Mouse (Mus musculus) hindbrain, postnatal 0 days (tissue): ENCODE measurements around the gene Uqcrc1. TPM values are rescaled to one million over a fixed set of nuclear protein-coding genes. Genes with fewer than 3 reads are reported as not detected.

Experiments
- ATAC-seq: fragments of 200-750 bp; cut with Nextera tagmentation; 2 replicates; pipeline ENCODE4 v1.8.0; 2017; ENCODE audit warnings: mild to moderate bottlenecking, moderate TSS enrichment, moderate library complexity
- DNase-seq: peaks from one replicate; pipeline ENCODE4 v3.0.0-alpha.2; 2015; ENCODE audit warnings: low spot score
- H3K27ac ChIP-seq: fragments of 300-500 bp; sonication (generic); 2 replicates; pipeline ENCODE4 v1.5.1; 2014; ENCODE audit warnings: mild to moderate bottlenecking
- H3K27me3 ChIP-seq: fragments of 300-500 bp; sonication (generic); 2 replicates; pipeline ENCODE4 v1.6.1; 2014; ENCODE audit warnings: low read length, mixed read lengths; ENCODE audit not compliant: insufficient read depth
- H3K36me3 ChIP-seq: fragments of 300-500 bp; sonication (generic); 2 replicates; pipeline ENCODE4 v1.6.1; 2014; ENCODE audit warnings: low read length, mixed read lengths; ENCODE audit not compliant: insufficient read depth
- H3K4me1 ChIP-seq: fragments of 300-500 bp; sonication (generic); 2 replicates; pipeline ENCODE4 v1.6.1; 2014; ENCODE audit warnings: antibody characterized with exemption, low read length, mixed read lengths; ENCODE audit not compliant: insufficient read depth
- H3K4me2 ChIP-seq: fragments of 300-500 bp; sonication (generic); 2 replicates; pipeline ENCODE4 v1.6.1; 2014; ENCODE audit warnings: low read depth, mild to moderate bottlenecking, low read length, moderate library complexity, mixed read lengths
- H3K4me3 ChIP-seq: fragments of 300-500 bp; sonication (generic); 2 replicates; pipeline ENCODE4 v1.5.1; 2014; ENCODE audit warnings: low read length
- H3K9ac ChIP-seq: fragments of 300-500 bp; sonication (generic); replicated peaks from 2 replicates; pipeline ENCODE4 v1.6.1; 2014; ENCODE audit warnings: mild to moderate bottlenecking, low read length, moderate library complexity, mixed read lengths
- H3K9me3 ChIP-seq: fragments of 300-500 bp; sonication (generic); 2 replicates; pipeline ENCODE4 v1.6.1; 2016; ENCODE audit warnings: low read length, mixed read lengths
- CTCF ChIP-seq: IDR thresholded peaks from 2 replicates; pipeline ENCODE4 v1.5.1; 2016; ENCODE audit warnings: antibody characterized with exemption, control low read depth, low read depth
- WGBS: fragments of 180-500 bp; shearing (Covaris S2); extraction: QIAGEN DNeasy Blood & Tissue Kit; methylation state at CpG from one replicate; pipeline ENCODE4 v1.1.7; 2014; 5-methylcytosine and 5-hydroxymethylcytosine counted together
- polyA plus RNA-seq: library from polyadenylated mRNA; unstranded; fragments of >200 nt; fragmentation: Nextera tagmentation; extraction: Ambion mirVana; gene quantifications from 2 replicates; pipeline ENCODE4 v1.2.1, GENCODE M21; 2015
- total RNA-seq: library from RNA; depleted of rRNA; stranded (reverse); fragments of >200 nt; gene quantifications from 2 replicates; pipeline ENCODE4 v1.2.3, GENCODE M21; 2014

Uqcrc1 gene
- total and polyA plus RNA-seq, 2 experiments from 2014 or later, result 483 to 592 TPM

GRCm38 (mm10) chr9:108935991-108936390 lies 442 bp upstream of the Uqcrc1 start:
- H3K9ac ChIP-seq, result no peak overlapping the region

GRCm38 (mm10) chr9:108945111-108945510 lies 8.7 kb downstream of the Uqcrc1 start:
- 87% methylated on average over 9 of the region's 9 CpGs for WGBS
- ATAC-seq (no peak), DNase-seq (no peak)
- Histone ChIP-seq H3K27ac (no peak overlapping the region), H3K9me3 (no peaks in the 10 kb centered on the region), H3K4me3 (no peak overlapping the region), H3K36me3 (peaks cover 76% of the 10 kb centered on the region), H3K4me2 (no peak overlapping the region), H3K4me1 (no peaks in the 10 kb centered on the region), H3K27me3 (no peaks in the 10 kb centered on the region), H3K9ac (no peak overlapping the region)
- no peak for TF ChIP-seq CTCF

More at GRCm38 (mm10) chr9:108935991-108936390, 442 bp upstream of the Uqcrc1 start:
- Histone ChIP-seq H3K4me3 (no peak overlapping the region), H3K27me3 (no peaks in the 10 kb centered on the region), H3K4me1 (peaks cover 4% of the 10 kb centered on the region; the same call in 1 of the 2 replicates), H3K9me3 (no peaks in the 10 kb centered on the region), H3K27ac (no peak overlapping the region), H3K36me3 (peaks cover 20% of the 10 kb centered on the region), H3K4me2 (peak overlapping the region; percentile 27; the same call in 1 of the 2 replicates)
- DNase-seq (no peak), ATAC-seq (0 out of 2 replicates have a peak, but pooled peaks have one; percentile 1)
- 15% methylated on average over 3 of the region's 3 CpGs for WGBS
- no peak for TF ChIP-seq CTCF

- Histone ChIP-seq H3K9ac (no peak overlapping the region), H3K27ac (no peak overlapping the region), H3K4me2 (no peak overlapping the region), H3K27me3 (no peaks in the 10 kb centered on the region), H3K9me3 (no peaks in the 10 kb centered on the region), H3K4me1 (no peaks in the 10 kb centered on the region), H3K4me3 (no peak overlapping the region), H3K36me3 (peaks cover 77% of the 10 kb centered on the region)
- no peak for TF ChIP-seq CTCF
- DNase-seq, result no peak
- no peak for ATAC-seq
- 91% methylated on average over 5 of the region's 5 CpGs for WGBS
These were observed 9.2 kb downstream of the Uqcrc1 start for GRCm38 (mm10) chr9:108945608-108946007.

DNA sequence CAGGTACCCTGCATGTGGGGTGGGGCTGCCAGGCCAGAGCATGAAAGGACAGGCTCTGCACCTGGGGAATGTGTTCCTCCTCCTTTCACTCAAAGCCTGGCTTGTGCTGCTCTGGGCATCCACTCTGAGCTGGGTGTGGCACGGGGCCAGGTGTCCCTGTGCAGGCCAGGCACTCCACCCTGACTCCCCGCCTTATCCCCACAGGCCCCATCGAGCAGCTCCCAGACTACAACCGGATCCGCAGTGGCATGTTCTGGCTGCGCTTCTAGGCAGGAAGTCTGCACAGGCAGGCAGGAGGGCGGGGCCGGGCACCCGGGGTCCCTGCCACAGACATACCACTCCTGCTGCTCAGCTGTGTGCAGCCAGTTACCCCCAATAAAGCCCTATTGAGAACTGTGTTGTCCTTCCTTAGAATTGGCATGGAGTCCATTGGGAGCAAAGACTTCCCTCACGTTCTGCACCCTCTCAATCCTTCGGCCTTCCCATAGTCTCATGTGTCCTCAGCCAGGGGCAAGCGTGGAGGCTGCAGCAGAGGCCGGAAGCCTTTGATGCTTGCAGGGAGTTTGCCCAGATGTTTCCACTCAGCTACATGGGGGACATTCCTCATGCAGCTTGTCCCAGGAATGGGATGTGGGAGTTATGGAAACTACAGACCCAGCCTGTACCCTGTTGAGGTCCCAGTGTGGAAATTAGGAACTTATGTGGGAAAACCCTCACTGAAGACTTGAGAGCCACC lies 13.0 kb downstream of the Uqcrc1 start:
- peak; percentile 25; the same call in 1 of the 2 replicates for ATAC-seq
- WGBS, result 83% methylated on average over 13 of the region's 13 CpGs
- no peak overlapping the region for H3K9ac ChIP-seq
- peaks cover 57% of the 10 kb centered on the region for H3K36me3 ChIP-seq
- no peak overlapping the region for H3K4me2 ChIP-seq
- no peak for TF ChIP-seq CTCF
- H3K27me3 ChIP-seq, result no peaks in the 10 kb centered on the region
- H3K4me3 ChIP-seq, result no peak overlapping the region
- H3K4me1 ChIP-seq, result no peaks in the 10 kb centered on the region
- no peaks in the 10 kb centered on the region for H3K9me3 ChIP-seq
- DNase-seq, result no peak
- no peak overlapping the region for H3K27ac ChIP-seq

GRCm38 (mm10) chr9:108949967-108950728 lies 13.7 kb downstream of the Uqcrc1 start:
- Histone ChIP-seq H3K36me3 (peaks cover 51% of the 10 kb centered on the region), H3K4me3 (no peak overlapping the region), H3K27ac (peak overlapping the region; percentile 22), H3K9ac (no peak overlapping the region), H3K4me2 (no peak overlapping the region), H3K9me3 (no peaks in the 10 kb centered on the region), H3K4me1 (no peaks in the 10 kb centered on the region), H3K27me3 (no peaks in the 10 kb centered on the region)
- ATAC-seq (no peak), DNase-seq (peak; percentile 6)
- 76% methylated on average over 9 of the region's 9 CpGs for WGBS
- no peak for TF ChIP-seq CTCF

DNA sequence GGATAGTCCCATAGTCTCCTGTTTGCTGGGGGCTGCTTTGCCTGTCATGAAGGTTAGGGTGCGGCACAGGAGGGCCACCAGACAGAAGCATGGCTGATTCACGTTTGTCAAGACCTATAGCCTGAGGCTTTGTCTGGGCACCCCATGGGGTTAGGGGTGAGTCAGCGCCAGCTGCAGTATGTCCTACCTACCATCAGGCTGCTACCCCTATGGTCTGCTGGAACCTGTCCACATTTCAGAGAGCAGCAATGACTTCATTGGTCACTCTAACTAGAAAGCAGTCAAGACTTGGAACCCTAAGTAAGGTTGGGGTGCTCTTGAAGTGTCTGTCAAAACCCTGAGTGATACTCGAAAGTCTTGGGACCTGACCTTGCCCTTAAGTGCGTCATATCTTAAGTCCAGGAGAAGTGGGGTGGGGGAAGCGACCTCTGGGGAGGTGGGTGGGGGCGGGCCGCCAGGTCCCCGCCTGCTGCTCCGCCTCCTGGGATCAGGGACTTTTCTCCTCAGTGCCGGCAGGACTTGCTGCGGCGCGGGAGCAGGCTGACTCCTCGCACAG lies 16.7 kb downstream of the Uqcrc1 start, which contains the start of gene Col7a1:
Gene Col7a1 (plus strand): TSS at position 506 of the 556 bp plus-strand sequence.
- Histone ChIP-seq H3K27ac (no peak within 1 kb of the TSS), H3K9ac (no peak within 1 kb of the TSS), H3K36me3 (peaks cover 24% of the 10 kb centered on the region), H3K27me3 (no peaks in the 10 kb centered on the region), H3K9me3 (no peaks in the 10 kb centered on the region), H3K4me1 (no peaks in the 10 kb centered on the region), H3K4me2 (no peak within 1 kb of the TSS; the same call in 1 of the 2 replicates), H3K4me3 (no peak within 1 kb of the TSS)
- TF ChIP-seq CTCF, result no peak
- no peak for DNase-seq
- WGBS, result 13% methylated on average over 15 of the region's 15 CpGs
- no peak for ATAC-seq
